Mouse (Mus musculus): ENCODE results near the gene Serpinc1. TPM values are rescaled to one million over a fixed set of nuclear protein-coding genes. Genes with fewer than 3 reads are reported as not detected.

Gene Serpinc1
- polyA plus RNA-seq, 2 experiments, result 4.9 to 6.2 TPM

DNA sequence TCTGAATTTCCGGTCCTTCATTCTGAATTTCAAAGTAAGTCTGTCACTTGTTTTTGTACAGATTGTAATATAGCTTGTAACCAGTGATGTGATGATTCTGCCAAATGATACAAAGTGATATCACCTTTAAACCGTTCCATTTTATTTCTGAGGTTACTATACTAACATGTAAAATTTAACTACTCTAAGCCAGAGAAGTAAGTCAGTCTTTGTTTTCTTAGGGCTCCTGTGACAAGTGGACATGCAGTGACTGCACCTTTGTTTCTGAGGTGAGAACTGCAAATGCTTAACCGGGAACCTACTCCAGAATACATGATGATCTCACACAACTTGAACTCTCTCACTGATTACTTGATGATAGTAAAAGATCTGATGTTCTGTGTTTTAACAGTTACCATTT, 59.6 kb downstream of the Serpinc1 start:
- peak overlapping the region; percentile 48 for H3K9ac ChIP-seq (ENCODE audit: low read depth, low read length, severe bottlenecking)
- H3K27me3 ChIP-seq (ENCODE audit: control insufficient read depth, insufficient read depth, low read length), result no peaks in the 10 kb centered on the region
- peak overlapping the region; percentile 85 for H3K4me2 ChIP-seq (replicated peaks; ENCODE audit: low read depth, low read length, severe bottlenecking)
- peaks cover 17% of the 10 kb centered on the region for H3K4me1 ChIP-seq (ENCODE audit: control insufficient read depth, insufficient read depth, low read length)
- 31% methylated on average over 3 of the region's 3 CpGs for WGBS
- no peaks in the 10 kb centered on the region for H3K9me3 ChIP-seq (ENCODE audit: control insufficient read depth, low read length)
- no peak for ATAC-seq (ENCODE audit: low FRiP score, low read depth)
- no peak for TF ChIP-seq POLR2A (IDR thresholded peaks at IDR 0.05; ENCODE audit: borderline replicate concordance, extremely low read depth, insufficient read depth, insufficient read length)
- peaks cover 42% of the 10 kb centered on the region for H3K36me3 ChIP-seq (ENCODE audit: control insufficient read depth, insufficient read depth, low read length)
- H3K4me3 ChIP-seq (replicated peaks; ENCODE audit: low read length), result peak overlapping the region; percentile 72
- no peak overlapping the region for H3K27ac ChIP-seq (replicated peaks; ENCODE audit: low read depth, low read length)
- DNase-seq (ENCODE audit: low spot score), result no peak

DNA sequence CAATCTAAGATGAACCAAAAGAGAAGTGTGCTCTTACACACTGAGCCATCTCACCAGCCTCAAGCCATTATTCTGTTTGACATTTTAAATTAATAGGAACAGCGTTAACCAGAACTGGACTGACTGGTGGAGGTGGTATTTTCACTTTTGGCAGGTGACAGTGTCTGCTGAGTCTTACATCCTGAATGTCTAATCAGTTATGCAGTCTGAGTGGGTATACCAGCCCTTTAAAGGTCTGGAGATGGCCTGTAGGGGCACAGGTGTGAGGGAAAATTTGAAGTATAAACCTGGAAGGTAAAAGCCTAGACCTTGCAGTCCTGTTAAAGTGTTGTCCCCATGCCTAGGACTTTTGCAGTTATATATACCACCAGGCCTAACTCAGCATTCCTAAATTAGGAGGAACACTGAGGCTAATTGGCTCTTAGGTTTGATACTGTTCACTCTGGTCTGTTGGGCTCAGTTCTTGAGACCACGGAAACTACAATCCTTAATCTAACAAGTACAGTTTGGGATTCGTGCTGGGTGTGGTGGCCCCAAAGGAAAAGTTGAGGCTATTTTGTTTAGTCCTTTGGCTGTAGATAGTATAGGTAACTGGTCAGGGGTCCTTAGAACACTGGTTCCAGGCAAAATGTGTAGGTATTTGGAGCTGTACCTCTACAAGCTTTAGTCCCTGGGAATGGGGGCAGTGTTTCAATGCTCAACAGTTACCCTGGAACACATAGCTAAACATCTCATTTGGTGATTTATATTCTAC, 60.8 kb downstream of the Serpinc1 start:
- peaks cover 48% of the 10 kb centered on the region for H3K36me3 ChIP-seq (ENCODE audit: control insufficient read depth, insufficient read depth, low read length)
- no peaks in the 10 kb centered on the region for H3K9me3 ChIP-seq (ENCODE audit: control insufficient read depth, low read length)
- ATAC-seq (ENCODE audit: low FRiP score, low read depth) (no peak), DNase-seq (ENCODE audit: low spot score) (no peak)
- no peak overlapping the region for H3K27ac ChIP-seq (replicated peaks; ENCODE audit: low read depth, low read length)
- TF ChIP-seq POLR2A (IDR thresholded peaks at IDR 0.05; ENCODE audit: borderline replicate concordance, extremely low read depth, insufficient read depth, insufficient read length), result no peak
- H3K4me2 ChIP-seq (replicated peaks; ENCODE audit: low read depth, low read length, severe bottlenecking), result no peak overlapping the region
- peaks cover 9% of the 10 kb centered on the region; the same call in 1 of the 2 replicates for H3K4me1 ChIP-seq (ENCODE audit: control insufficient read depth, insufficient read depth, low read length)
- 13% methylated on average over 3 of the region's 3 CpGs for WGBS
- H3K9ac ChIP-seq (ENCODE audit: low read depth, low read length, severe bottlenecking), result no peak overlapping the region
- H3K27me3 ChIP-seq (ENCODE audit: control insufficient read depth, insufficient read depth, low read length), result no peaks in the 10 kb centered on the region
- H3K4me3 ChIP-seq (replicated peaks; ENCODE audit: low read length), result no peak overlapping the region

DNA sequence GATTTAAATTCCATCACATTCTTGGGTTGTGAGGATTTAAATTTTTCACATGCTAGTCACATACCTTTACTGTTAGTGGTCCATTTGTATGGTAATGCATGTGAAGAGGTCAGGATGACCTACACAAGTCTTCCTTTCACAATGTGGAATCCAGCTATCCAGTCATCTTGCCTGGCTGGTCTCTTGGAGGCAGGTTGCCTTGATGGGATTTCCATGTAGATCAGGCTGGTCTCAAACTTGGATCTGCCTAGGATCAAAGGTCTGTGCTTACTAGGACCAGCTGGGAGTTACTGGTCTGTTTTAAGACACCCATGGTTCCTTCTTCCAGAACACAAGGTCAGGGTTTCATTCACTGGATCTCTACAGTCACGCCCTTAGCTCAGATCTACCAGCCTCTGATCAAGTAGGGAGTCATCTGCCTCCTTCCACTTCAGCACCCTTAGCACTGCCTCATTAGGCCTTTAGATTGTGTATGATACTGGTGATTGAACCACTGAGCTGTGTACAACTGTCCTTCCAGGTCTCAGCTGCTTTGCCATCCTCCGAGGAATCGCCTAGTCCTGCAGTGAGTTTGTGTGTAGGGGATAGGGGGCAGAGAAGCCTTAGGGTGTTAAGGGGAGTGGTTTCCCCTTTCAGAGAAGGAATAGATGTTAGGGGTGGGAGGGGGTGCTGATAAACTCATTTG, 61.5 kb downstream of the Serpinc1 start:
- Histone ChIP-seq H3K9me3 (ENCODE audit: control insufficient read depth, low read length) (no peaks in the 10 kb centered on the region), H3K4me2 (replicated peaks; ENCODE audit: low read depth, low read length, severe bottlenecking) (no peak overlapping the region), H3K4me1 (ENCODE audit: control insufficient read depth, insufficient read depth, low read length) (peaks cover 9% of the 10 kb centered on the region; the same call in 1 of the 2 replicates), H3K27me3 (ENCODE audit: control insufficient read depth, insufficient read depth, low read length) (no peaks in the 10 kb centered on the region), H3K9ac (ENCODE audit: low read depth, low read length, severe bottlenecking) (no peak overlapping the region), H3K36me3 (ENCODE audit: control insufficient read depth, insufficient read depth, low read length) (peaks cover 48% of the 10 kb centered on the region), H3K27ac (replicated peaks; ENCODE audit: low read depth, low read length) (peak overlapping the region; percentile 62), H3K4me3 (replicated peaks; ENCODE audit: low read length) (no peak overlapping the region)
- DNase-seq (ENCODE audit: low spot score), result peak; percentile 9
- peak; percentile 45; the same call in 1 of the 2 replicates for TF ChIP-seq POLR2A (IDR thresholded peaks at IDR 0.05; ENCODE audit: borderline replicate concordance, extremely low read depth, insufficient read depth, insufficient read length)
- peak; percentile 9; the same call in 1 of the 2 replicates for ATAC-seq (ENCODE audit: low FRiP score, low read depth)
- WGBS, result 13% methylated on average over 3 of the region's 3 CpGs

- H3K27ac ChIP-seq (replicated peaks; ENCODE audit: low read depth, low read length), result peak overlapping the region; percentile 62; the same call in 1 of the 2 replicates
These were observed 62.0 kb downstream of the Serpinc1 start for GRCm38 (mm10) chr1:161040426-161040770.

DNA sequence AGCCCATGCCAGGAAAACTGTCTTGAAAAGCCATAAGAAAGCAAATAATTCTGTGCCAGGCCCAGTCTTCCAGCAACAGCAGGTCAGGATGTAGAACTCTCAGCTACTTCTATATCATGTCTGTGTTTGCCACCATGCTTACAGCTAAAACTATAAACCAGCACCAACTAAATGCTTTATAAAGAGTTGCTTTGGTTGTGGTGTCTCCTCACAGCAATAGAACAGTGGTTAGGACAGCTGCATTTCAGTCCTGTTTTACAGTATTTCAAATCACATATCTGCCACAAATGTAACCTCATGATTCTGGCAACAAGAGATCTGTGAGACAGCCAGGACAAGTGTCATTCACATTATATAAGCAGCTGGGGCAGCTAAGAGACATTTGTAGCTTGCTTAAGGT, 62.5 kb downstream of the Serpinc1 start:
- peaks cover 52% of the 10 kb centered on the region for H3K36me3 ChIP-seq (ENCODE audit: control insufficient read depth, insufficient read depth, low read length)
- DNase-seq (ENCODE audit: low spot score) (no peak), ATAC-seq (ENCODE audit: low FRiP score, low read depth) (no peak)
- H3K27ac ChIP-seq (replicated peaks; ENCODE audit: low read depth, low read length), result no peak overlapping the region
- H3K9ac ChIP-seq (ENCODE audit: low read depth, low read length, severe bottlenecking), result no peak overlapping the region
- no peaks in the 10 kb centered on the region for H3K9me3 ChIP-seq (ENCODE audit: control insufficient read depth, low read length)
- H3K4me1 ChIP-seq (ENCODE audit: control insufficient read depth, insufficient read depth, low read length), result peaks cover 9% of the 10 kb centered on the region; the same call in 1 of the 2 replicates
- no peak overlapping the region for H3K4me2 ChIP-seq (replicated peaks; ENCODE audit: low read depth, low read length, severe bottlenecking)
- no peak for TF ChIP-seq POLR2A (IDR thresholded peaks at IDR 0.05; ENCODE audit: borderline replicate concordance, extremely low read depth, insufficient read depth, insufficient read length)
- H3K4me3 ChIP-seq (replicated peaks; ENCODE audit: low read length), result no peak overlapping the region
- no peaks in the 10 kb centered on the region for H3K27me3 ChIP-seq (ENCODE audit: control insufficient read depth, insufficient read depth, low read length)

More at GRCm38 (mm10) chr1:161040426-161040770, 62.0 kb downstream of the Serpinc1 start:
- Histone ChIP-seq H3K9ac (ENCODE audit: low read depth, low read length, severe bottlenecking) (no peak overlapping the region), H3K4me3 (replicated peaks; ENCODE audit: low read length) (no peak overlapping the region), H3K9me3 (ENCODE audit: control insufficient read depth, low read length) (no peaks in the 10 kb centered on the region), H3K27me3 (ENCODE audit: control insufficient read depth, insufficient read depth, low read length) (no peaks in the 10 kb centered on the region), H3K36me3 (ENCODE audit: control insufficient read depth, insufficient read depth, low read length) (peaks cover 51% of the 10 kb centered on the region), H3K4me1 (ENCODE audit: control insufficient read depth, insufficient read depth, low read length) (peaks cover 9% of the 10 kb centered on the region; the same call in 1 of the 2 replicates), H3K4me2 (replicated peaks; ENCODE audit: low read depth, low read length, severe bottlenecking) (no peak overlapping the region)
- no peak for DNase-seq (ENCODE audit: low spot score)
- ATAC-seq (ENCODE audit: low FRiP score, low read depth), result 0 out of 2 replicates have a peak, but pooled peaks have one; percentile 3
- no peak for TF ChIP-seq POLR2A (IDR thresholded peaks at IDR 0.05; ENCODE audit: borderline replicate concordance, extremely low read depth, insufficient read depth, insufficient read length)
- WGBS, result 56% methylated on average over 1 of the region's 1 CpGs

Measured in limb, embryonic 14.5 days (tissue).